Comparison of ENCODE assay signal across 33 mouse cellular contexts in genomic region chr14:23539621-23540020, GRCm38 (mm10).
"Had no signal": no experiment of that assay in that cellular context is flagged by ENCODE, and none has a peak within 500 bp of the region (broad histone marks: within the 10 kb centered on the region; RNA-seq: fewer than 3 reads in every experiment).

No protein-coding gene starts in this region.

- H3K36me3 ChIP-seq: limb, embryonic 10.5 days; limb, embryonic 12.5 days; limb, embryonic 13.5 days; limb, embryonic 15.5 days; liver, embryonic 12.5 days; liver, embryonic 13.5 days; liver, embryonic 15.5 days; lung, embryonic 15.5 days; midbrain, embryonic 10.5 days; midbrain, embryonic 12.5 days; midbrain, embryonic 13.5 days; midbrain, embryonic 15.5 days; neural tube, embryonic 12.5 days; neural tube, embryonic 13.5 days had no signal

- H3K4me3 ChIP-seq: limb, embryonic 10.5 days; limb, embryonic 12.5 days; limb, embryonic 13.5 days; limb, embryonic 15.5 days; liver, embryonic 12.5 days; liver, embryonic 13.5 days; liver, embryonic 15.5 days; lung, embryonic 15.5 days; megakaryocyte, embryonic 14.5 days; midbrain, embryonic 10.5 days; midbrain, embryonic 12.5 days; midbrain, embryonic 13.5 days; midbrain, embryonic 15.5 days; myocyte; neural tube, embryonic 12.5 days; neural tube, embryonic 13.5 days had no signal

- DNase-seq: left cerebral cortex, postnatal 4 days; liver; liver, embryonic 13.5 days; liver, postnatal 0 days; lung, adult 18-20 months; lung, adult 2 months; lung, embryonic 14.5 days; lung, postnatal 10 days; lung, postnatal 14 days; lung, postnatal 36 days; lung, postnatal 4 days; midbrain, embryonic 14.5 days had no signal

- H3K27ac ChIP-seq: limb, embryonic 10.5 days; limb, embryonic 12.5 days; limb, embryonic 13.5 days; limb, embryonic 15.5 days; liver, embryonic 12.5 days; liver, embryonic 13.5 days; liver, embryonic 14.5 days; liver, embryonic 15.5 days; lung, embryonic 15.5 days; macrophage; midbrain, embryonic 10.5 days; midbrain, embryonic 12.5 days; midbrain, embryonic 13.5 days; midbrain, embryonic 15.5 days; neural tube, embryonic 12.5 days; neural tube, embryonic 13.5 days had no signal

- H3K27me3 ChIP-seq: limb, embryonic 12.5 days; limb, embryonic 13.5 days; limb, embryonic 15.5 days; liver, embryonic 12.5 days; liver, embryonic 13.5 days; liver, embryonic 15.5 days; lung, embryonic 15.5 days; megakaryocyte, embryonic 14.5 days; midbrain, embryonic 12.5 days; midbrain, embryonic 13.5 days; midbrain, embryonic 15.5 days; neural tube, embryonic 12.5 days; neural tube, embryonic 13.5 days had no signal

- H3K9ac ChIP-seq: limb, embryonic 12.5 days; limb, embryonic 13.5 days; limb, embryonic 15.5 days; liver, embryonic 12.5 days; liver, embryonic 13.5 days; liver, embryonic 14.5 days; liver, embryonic 15.5 days; liver, postnatal 0 days; lung, embryonic 14.5 days; lung, embryonic 15.5 days; midbrain, embryonic 12.5 days; midbrain, embryonic 13.5 days; midbrain, embryonic 15.5 days; neural tube, embryonic 12.5 days; neural tube, embryonic 13.5 days had no signal

- H3K4me2 ChIP-seq: limb, embryonic 12.5 days; limb, embryonic 13.5 days; limb, embryonic 15.5 days; liver, embryonic 11.5 days; liver, embryonic 12.5 days; liver, embryonic 13.5 days; liver, embryonic 15.5 days; lung, embryonic 14.5 days; lung, embryonic 15.5 days; midbrain, embryonic 11.5 days; midbrain, embryonic 12.5 days; midbrain, embryonic 13.5 days; midbrain, embryonic 15.5 days; neural tube, embryonic 12.5 days; neural tube, embryonic 13.5 days had no signal

- ATAC-seq: liver, embryonic 12.5 days; liver, postnatal 0 days; lung, postnatal 0 days; midbrain, embryonic 13.5 days; midbrain, embryonic 15.5 days; midbrain, embryonic 16.5 days had no signal

- H3K4me1 ChIP-seq: limb, embryonic 15.5 days; liver, embryonic 12.5 days; liver, embryonic 13.5 days; liver, embryonic 15.5 days; lung, embryonic 15.5 days; megakaryocyte, embryonic 14.5 days; midbrain, embryonic 10.5 days; midbrain, embryonic 12.5 days; midbrain, embryonic 13.5 days; midbrain, embryonic 15.5 days; neural tube, embryonic 12.5 days; neural tube, embryonic 13.5 days had no signal

- H3K9me3 ChIP-seq: limb, embryonic 13.5 days; liver, embryonic 15.5 days; lung, embryonic 15.5 days; midbrain, embryonic 12.5 days; midbrain, embryonic 15.5 days; neural tube, embryonic 12.5 days; neural tube, embryonic 13.5 days had no signal
